Mouse (Mus musculus) thymus, adult 2 months (tissue): ENCODE measurements at regions not wholly inside any gene's neighbourhood (a gene's known extent, or its start where the extent isn't known, plus 50 kb on each side); places are given as distances from the start of the nearest gene placed in this dataset.

Source experiments
- DNase-seq: peaks from one replicate; pipeline ENCODE4 v3.0.0; 2021
- H3K27ac ChIP-seq: fragments of 200-500 bp; 2 replicates; pipeline ENCODE4 v1.5.1; 2012; ENCODE audit warnings: low read length, control low read depth; ENCODE audit not compliant: control insufficient read depth, insufficient read depth
- H3K27me3 ChIP-seq: fragments of 200-500 bp; 2 replicates; pipeline ENCODE4 v1.6.1; 2012; ENCODE audit warnings: mild to moderate bottlenecking, low read length, moderate library complexity, mixed read lengths; ENCODE audit not compliant: control insufficient read depth, insufficient read depth
- H3K36me3 ChIP-seq: fragments of 200-500 bp; 2 replicates; pipeline ENCODE4 v1.6.1; 2012; ENCODE audit warnings: mild to moderate bottlenecking, low read length, moderate library complexity; ENCODE audit not compliant: control insufficient read depth, insufficient read depth
- H3K4me1 ChIP-seq: fragments of 200-500 bp; replicated peaks from 2 replicates; pipeline ENCODE4 v1.6.1; 2012; ENCODE audit warnings: low read length; ENCODE audit not compliant: control insufficient read depth, insufficient read depth
- H3K4me3 ChIP-seq: fragments of 200-500 bp; 2 replicates; pipeline ENCODE4 v1.5.1; 2012; ENCODE audit warnings: mild to moderate bottlenecking, low read length, control low read depth, moderate library complexity; ENCODE audit not compliant: control insufficient read depth, insufficient read depth
- CTCF ChIP-seq: fragments of 200-500 bp; IDR thresholded peaks from 2 replicates; pipeline ENCODE4 v1.5.1; 2012; ENCODE audit warnings: mild to moderate bottlenecking, control low read depth, low read length, moderate library complexity, borderline replicate concordance; ENCODE audit not compliant: control insufficient read depth, poor library complexity, insufficient read depth; ENCODE audit errors: extremely low read depth
- POLR2A ChIP-seq: fragments of 200-500 bp; IDR thresholded peaks from 2 replicates; pipeline ENCODE4 v1.6.1; 2012; ENCODE audit warnings: mild to moderate bottlenecking, low read length, control low read depth, moderate library complexity; ENCODE audit not compliant: control insufficient read depth, poor library complexity, insufficient read depth; ENCODE audit errors: extremely low read depth
- WGBS: fragments of 180-500 bp; shearing (Covaris S2); methylation state at CpG from one replicate; pipeline ENCODE4 v1.1.7; 2018; 5-methylcytosine and 5-hydroxymethylcytosine counted together

GRCm38 (mm10) chr7:124861397-124861796, 583.1 kb upstream of the Kdm8 start:
- H3K27me3 ChIP-seq, result no peaks in the 10 kb centered on the region
- no peak overlapping the region for H3K4me3 ChIP-seq
- no peaks in the 10 kb centered on the region for H3K36me3 ChIP-seq
- no peak for TF ChIP-seq CTCF
- TF ChIP-seq POLR2A, result no peak
- no peaks in the 10 kb centered on the region for H3K4me1 ChIP-seq
- H3K27ac ChIP-seq, result no peak overlapping the region
- no peak for DNase-seq
- 98% methylated on average over 2 of the region's 2 CpGs for WGBS

DNA sequence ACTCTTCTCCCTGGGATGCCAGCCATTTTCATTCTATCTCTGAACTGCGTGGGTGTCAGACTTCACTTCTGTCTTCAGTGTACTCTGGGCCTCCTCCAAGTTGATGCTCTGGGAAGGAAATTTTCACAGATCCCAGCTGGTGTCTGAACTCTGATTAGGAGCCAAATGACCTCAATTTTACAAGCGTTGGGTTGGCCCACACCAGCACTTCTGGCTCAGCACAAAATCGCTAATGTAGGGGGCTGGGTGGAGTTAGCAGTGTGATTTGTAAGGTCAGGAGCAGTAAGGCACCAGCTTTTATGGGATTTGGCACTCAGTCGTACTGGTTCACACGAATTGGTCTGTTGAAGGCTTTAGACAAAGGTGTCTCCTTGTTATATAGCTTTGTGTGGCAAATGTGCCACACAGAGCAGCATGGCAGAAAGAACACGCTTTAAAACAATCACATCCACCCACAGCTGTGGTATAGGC, 576.3 kb upstream of the Kdm8 start:
- Histone ChIP-seq H3K4me1 (no peaks in the 10 kb centered on the region), H3K27ac (no peak overlapping the region), H3K36me3 (no peaks in the 10 kb centered on the region), H3K27me3 (no peaks in the 10 kb centered on the region), H3K4me3 (no peak overlapping the region)
- 74% methylated on average over 6 of the region's 6 CpGs for whole genome bisulfite sequencing
- TF ChIP-seq POLR2A, result no peak
- TF ChIP-seq CTCF, result no peak
- DNase-seq, result no peak

DNA sequence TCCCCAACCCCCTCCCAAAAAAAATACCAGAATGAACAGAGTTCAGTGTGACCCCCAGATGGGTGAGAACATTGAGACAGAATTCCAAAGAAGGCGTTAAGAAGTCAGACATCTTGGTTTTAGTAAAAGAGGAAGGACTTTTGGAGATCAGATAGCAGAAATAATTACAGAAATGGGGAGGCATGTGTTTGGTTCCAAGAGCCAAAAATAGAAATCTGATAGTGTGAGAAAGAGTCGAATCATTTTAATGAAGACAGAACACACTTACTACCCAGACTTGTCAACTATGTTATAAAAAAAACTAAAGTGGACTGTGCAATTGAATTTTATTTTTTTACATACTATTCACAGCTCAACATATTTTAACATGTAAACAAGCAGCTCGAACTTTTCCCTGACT, 575.9 kb upstream of the Kdm8 start:
- no peak overlapping the region for H3K27ac ChIP-seq
- WGBS, result 66% methylated on average over 3 of the region's 3 CpGs

GRCm38 (mm10) chr7:124880771-124881170, 563.7 kb upstream of the Kdm8 start:
- TF ChIP-seq CTCF, result no peak
- TF ChIP-seq POLR2A, result no peak
- Histone ChIP-seq H3K4me1 (no peaks in the 10 kb centered on the region), H3K27me3 (no peaks in the 10 kb centered on the region), H3K4me3 (no peak overlapping the region), H3K36me3 (no peaks in the 10 kb centered on the region), H3K27ac (no peak overlapping the region)
- 89% methylated on average over 6 of the region's 6 CpGs for WGBS
- no peak for DNase-seq

More for the DNA sequence above, 575.9 kb upstream of the Kdm8 start:
- Histone ChIP-seq H3K36me3 (no peaks in the 10 kb centered on the region), H3K4me3 (no peak overlapping the region), H3K4me1 (no peaks in the 10 kb centered on the region), H3K27me3 (no peaks in the 10 kb centered on the region)
- no peak for DNase-seq
- no peak for TF ChIP-seq POLR2A
- TF ChIP-seq CTCF, result no peak

DNA sequence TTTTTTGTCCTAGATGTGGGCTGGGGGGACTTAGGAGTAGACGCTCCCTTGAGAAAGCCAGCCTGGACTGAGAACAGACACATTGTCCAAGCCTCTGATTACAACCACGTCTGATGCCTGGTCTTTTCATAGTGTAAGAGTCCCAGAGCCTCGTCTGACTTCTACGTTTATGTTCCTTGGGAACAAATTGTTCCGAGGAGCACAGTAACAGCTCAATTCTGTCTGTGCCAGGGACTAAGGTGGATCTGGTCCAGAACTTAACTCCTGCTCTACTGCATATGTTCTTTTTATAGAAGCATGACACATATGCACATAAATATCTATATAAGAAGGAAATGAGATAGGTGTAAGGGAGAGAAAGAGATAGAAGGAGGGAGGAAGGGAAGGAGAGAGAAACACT, 537.2 kb upstream of the Kdm8 start:
- Histone ChIP-seq H3K36me3 (no peaks in the 10 kb centered on the region), H3K4me1 (no peaks in the 10 kb centered on the region), H3K27me3 (no peaks in the 10 kb centered on the region), H3K27ac (no peak overlapping the region), H3K4me3 (no peak overlapping the region)
- no peak for DNase-seq
- 83% methylated on average over 5 of the region's 5 CpGs for WGBS
- TF ChIP-seq CTCF (no peak), POLR2A (no peak)

DNA sequence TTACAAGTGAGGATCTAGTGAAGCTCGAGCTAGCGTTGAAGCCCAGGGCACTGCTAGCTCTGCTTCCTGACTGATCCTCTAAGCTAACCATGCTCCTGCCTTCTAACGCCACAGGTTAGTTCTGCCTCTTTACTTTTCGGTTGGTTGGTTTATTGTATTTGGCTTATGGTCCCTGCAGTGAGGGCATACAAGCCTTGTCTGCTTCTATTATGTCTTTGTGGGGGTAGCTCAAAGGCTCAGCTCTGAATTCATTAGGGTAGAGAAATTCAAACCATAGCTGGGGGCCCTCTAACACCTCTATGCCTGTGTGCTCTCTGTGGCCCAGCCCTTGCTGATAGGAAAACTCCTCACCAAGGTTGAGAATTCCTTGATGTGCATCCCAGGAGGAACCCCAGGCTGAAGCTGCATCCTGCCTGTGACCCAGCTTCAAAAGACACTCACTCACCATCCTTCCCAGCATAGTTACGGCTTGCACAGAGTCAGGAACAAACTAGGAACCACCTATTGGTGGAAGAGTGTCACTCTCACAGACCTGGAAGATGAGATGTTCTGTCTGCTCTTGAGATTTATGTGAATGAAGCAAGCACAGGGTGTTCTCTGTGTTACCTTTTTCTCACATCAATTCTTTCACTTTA, 536.7 kb upstream of the Kdm8 start:
- Histone ChIP-seq H3K4me1 (no peaks in the 10 kb centered on the region), H3K27me3 (no peaks in the 10 kb centered on the region), H3K27ac (no peak overlapping the region)

GRCm38 (mm10) chr7:124914061-124914460, 530.4 kb upstream of the Kdm8 start:
- Histone ChIP-seq H3K27me3 (no peaks in the 10 kb centered on the region), H3K4me3 (no peak overlapping the region)
- TF ChIP-seq POLR2A (no peak), CTCF (no peak)

More for the DNA sequence above, 536.7 kb upstream of the Kdm8 start:
- WGBS, result 84% methylated on average over 5 of the region's 5 CpGs
- TF ChIP-seq POLR2A, result no peak
- no peak for TF ChIP-seq CTCF
- no peak for DNase-seq
- H3K4me3 ChIP-seq, result no peak overlapping the region
- H3K36me3 ChIP-seq, result no peaks in the 10 kb centered on the region

More at GRCm38 (mm10) chr7:124914061-124914460, 530.4 kb upstream of the Kdm8 start:
- no peaks in the 10 kb centered on the region for H3K4me1 ChIP-seq
- H3K36me3 ChIP-seq, result no peaks in the 10 kb centered on the region
- no peak for DNase-seq
- H3K27ac ChIP-seq, result no peak overlapping the region
- 97% methylated on average over 5 of the region's 5 CpGs for WGBS
